Mouse (Mus musculus) kidney, postnatal 0 days (tissue): ENCODE results near the gene Rxfp4. TPM values are rescaled to one million over a fixed set of nuclear protein-coding genes. Genes with fewer than 3 reads are reported as not detected.

ENCODE experiments used
- ATAC-seq: fragments of 200-750 bp; cut with Nextera tagmentation; replicated peaks from 2 replicates; pipeline ENCODE4 v1.8.0; 2017; ENCODE audit warnings: low read depth, moderate number of reproducible peaks, moderate TSS enrichment, moderate library complexity; ENCODE audit not compliant: low FRiP score
- DNase-seq: peaks from one replicate; pipeline ENCODE4 v3.0.0-alpha.2; 2016; ENCODE audit warnings: low spot score
- H3K27ac ChIP-seq: fragments of 300-500 bp; sonication (generic); 2 replicates; pipeline ENCODE4 v1.5.1; 2014; ENCODE audit warnings: mild to moderate bottlenecking
- H3K27me3 ChIP-seq: fragments of 300-500 bp; sonication (generic); 2 replicates; pipeline ENCODE4 v1.6.1; 2014; ENCODE audit warnings: low read length, mixed read lengths; ENCODE audit not compliant: insufficient read depth
- H3K36me3 ChIP-seq: fragments of 300-500 bp; sonication (generic); 2 replicates; pipeline ENCODE4 v1.6.1; 2014; ENCODE audit warnings: low read length, mixed read lengths; ENCODE audit not compliant: insufficient read depth
- H3K4me1 ChIP-seq: fragments of 300-500 bp; sonication (generic); replicated peaks from 2 replicates; pipeline ENCODE4 v1.6.1; 2014; ENCODE audit warnings: antibody characterized with exemption, low read length, mixed read lengths; ENCODE audit not compliant: insufficient read depth
- H3K4me2 ChIP-seq: fragments of 300-500 bp; sonication (generic); 2 replicates; pipeline ENCODE4 v1.6.1; 2014; ENCODE audit warnings: mild to moderate bottlenecking, low read length, moderate library complexity, mixed read lengths
- H3K4me3 ChIP-seq: fragments of 300-500 bp; sonication (generic); replicated peaks from 2 replicates; pipeline ENCODE4 v1.5.1; 2014; ENCODE audit warnings: low read depth, low read length
- H3K9ac ChIP-seq: fragments of 300-500 bp; sonication (generic); 2 replicates; pipeline ENCODE4 v1.6.1; 2014; ENCODE audit warnings: low read depth, low read length
- H3K9me3 ChIP-seq: fragments of 300-500 bp; sonication (generic); replicated peaks from 2 replicates; pipeline ENCODE4 v1.6.1; 2016; ENCODE audit warnings: low read length, inconsistent platforms, mixed read lengths
- CTCF ChIP-seq: IDR thresholded peaks from 2 replicates; pipeline ENCODE4 v1.5.1; 2016; ENCODE audit warnings: antibody characterized with exemption, low read depth, mild to moderate bottlenecking, moderate library complexity
- WGBS: fragments of 180-500 bp; shearing (Covaris S2); extraction: QIAGEN DNeasy Blood & Tissue Kit; methylation state at CpG from one replicate; pipeline ENCODE4 v1.1.7; 2014; 5-methylcytosine and 5-hydroxymethylcytosine counted together
- polyA plus RNA-seq: library from polyadenylated mRNA; unstranded; fragments of >200 nt; fragmentation: Nextera tagmentation; extraction: Ambion mirVana; gene quantifications from 2 replicates; pipeline ENCODE4 v1.2.1, GENCODE M21; 2015

Rxfp4 gene
- polyA plus RNA-seq, 1 experiment from 2014 or later, result not detected

- Histone ChIP-seq H3K36me3 (no peaks in the 10 kb centered on the region), H3K27ac (no peak overlapping the region), H3K27me3 (no peaks in the 10 kb centered on the region), H3K4me2 (no peak overlapping the region), H3K9ac (no peak overlapping the region), H3K4me1 (no peaks in the 10 kb centered on the region; the same call in 1 of the 2 replicates), H3K9me3 (no peaks in the 10 kb centered on the region), H3K4me3 (no peak overlapping the region)
- WGBS, result 68% methylated on average over 4 of the region's 4 CpGs
- no peak for TF ChIP-seq CTCF
- DNase-seq (no peak), ATAC-seq (no peak)
Measured at GRCm38 (mm10) chr3:88602466-88602865, 50.5 kb downstream of the Rxfp4 start.

Other genes starting within 250 kb of the Rxfp4 start
- gene Pmf1, start 242.8 kb downstream of the Rxfp4 start, polyA plus RNA-seq, result 97.5 and 107 TPM in 2 replicates
- 17.1 and 17.7 TPM in 2 replicates for gene Slc25a44, start 228.0 kb downstream of the Rxfp4 start, polyA plus RNA-seq
- 32.6 and 33.3 TPM in 2 replicates for gene Sema4a, start 192.0 kb downstream of the Rxfp4 start, polyA plus RNA-seq
- 99.3 and 108 TPM in 2 replicates for gene Lmna, start 143.2 kb downstream of the Rxfp4 start, polyA plus RNA-seq
- 12.5 and 13.8 TPM in 2 replicates for gene Mex3a, start 120.7 kb downstream of the Rxfp4 start, polyA plus RNA-seq
- 27.4 and 28.9 TPM in 2 replicates for gene Rab25, start 104.8 kb downstream of the Rxfp4 start, polyA plus RNA-seq
- 164 and 173 TPM in 2 replicates for gene Lamtor2, start 100.1 kb downstream of the Rxfp4 start, polyA plus RNA-seq
- gene Ubqln4, start 99.4 kb downstream of the Rxfp4 start, polyA plus RNA-seq, result 35.1 and 35.9 TPM in 2 replicates
- 294 and 311 TPM in 2 replicates for gene Ssr2, start 77.3 kb downstream of the Rxfp4 start, polyA plus RNA-seq
- gene Arhgef2, start 47.2 kb downstream of the Rxfp4 start, polyA plus RNA-seq, result 53.7 and 65.4 TPM in 2 replicates
- 71.4 and 72.1 TPM in 2 replicates for gene Khdc4, start 32.7 kb upstream of the Rxfp4 start, polyA plus RNA-seq
- gene Rit1, start 63.7 kb upstream of the Rxfp4 start, polyA plus RNA-seq, result 58.6 and 62.5 TPM in 2 replicates
- gene Syt11, start 122.0 kb upstream of the Rxfp4 start, polyA plus RNA-seq, result 8.8 and 9.1 TPM in 2 replicates
- 5.9 and 6.0 TPM in 2 replicates for gene Gon4l, start 182.1 kb upstream of the Rxfp4 start, polyA plus RNA-seq